Mouse (Mus musculus): ENCODE data around the gene Cep44. TPM values are rescaled to one million over a fixed set of nuclear protein-coding genes. Genes with fewer than 3 reads are reported as not detected.

Gene Cep44
- total and polyA plus RNA-seq, 2 experiments = 9.1 to 27.1 TPM

- Histone ChIP-seq H3K36me3 (ENCODE audit: control insufficient read depth, insufficient read depth, low read length) (no peaks in the 10 kb centered on the region), H3K4me1 (ENCODE audit: control insufficient read depth, insufficient read depth, low read length) (peaks cover 6% of the 10 kb centered on the region), H3K27me3 (ENCODE audit: control insufficient read depth, insufficient read depth, low read length) (no peaks in the 10 kb centered on the region), H3K79me2 (ENCODE audit: control insufficient read depth, insufficient read depth, low read length) (peaks cover 10% of the 10 kb centered on the region; the same call in 1 of the 2 replicates), H3K4me3 (ENCODE audit: insufficient read depth, low read depth, low read length) (peak overlapping the region; percentile 92), H3K9ac (ENCODE audit: low read depth, low read length) (peak overlapping the region; percentile 90), H3K27ac (replicated peaks; ENCODE audit: insufficient read depth, low read depth, low read length) (peak overlapping the region; percentile 93)
- under 1% methylated on average over 28 of the region's 28 CpGs for WGBS
- peak; percentile 95 for DNase-seq (ENCODE audit: extremely low read depth, low read depth, low spot score)
- TF ChIP-seq CTCF (IDR thresholded peaks at IDR 0.05; ENCODE audit: low read depth, low read length) = no peak
- no peak for TF ChIP-seq POLR2A (IDR thresholded peaks at IDR 0.05; ENCODE audit: extremely low read depth, insufficient read depth, low read length)
Observed at GRCm38 (mm10) chr8:56551361-56551852, 560 bp upstream of the Cep44 start.

GRCm38 (mm10) chr8:56547866-56548265 lies 3.0 kb downstream of the Cep44 start:
- peaks cover 7% of the 10 kb centered on the region; the same call in 1 of the 2 replicates for H3K79me2 ChIP-seq (ENCODE audit: control insufficient read depth, insufficient read depth, low read length)
- H3K4me1 ChIP-seq (ENCODE audit: control insufficient read depth, insufficient read depth, low read length) = peaks cover 3% of the 10 kb centered on the region
- no peak overlapping the region for H3K9ac ChIP-seq (ENCODE audit: low read depth, low read length)
- peaks cover 14% of the 10 kb centered on the region for H3K36me3 ChIP-seq (ENCODE audit: control insufficient read depth, insufficient read depth, low read length)
- TF ChIP-seq CTCF (IDR thresholded peaks at IDR 0.05; ENCODE audit: low read depth, low read length) (no peak), POLR2A (IDR thresholded peaks at IDR 0.05; ENCODE audit: extremely low read depth, insufficient read depth, low read length) (no peak)
- H3K27me3 ChIP-seq (ENCODE audit: control insufficient read depth, insufficient read depth, low read length) = no peaks in the 10 kb centered on the region
- no peak overlapping the region for H3K4me3 ChIP-seq (ENCODE audit: insufficient read depth, low read depth, low read length)
- WGBS = 92% methylated on average over 2 of the region's 2 CpGs
- no peak overlapping the region for H3K27ac ChIP-seq (replicated peaks; ENCODE audit: insufficient read depth, low read depth, low read length)
- DNase-seq (ENCODE audit: extremely low read depth, low read depth, low spot score) = no peak

- WGBS = 82% methylated on average over 7 of the region's 7 CpGs
- no peak for TF ChIP-seq CTCF (IDR thresholded peaks at IDR 0.05; ENCODE audit: low read depth, low read length)
- Histone ChIP-seq H3K4me1 (ENCODE audit: control insufficient read depth, insufficient read depth, low read length) (no peaks in the 10 kb centered on the region), H3K4me3 (ENCODE audit: insufficient read depth, low read depth, low read length) (no peak overlapping the region), H3K79me2 (ENCODE audit: control insufficient read depth, insufficient read depth, low read length) (no peaks in the 10 kb centered on the region; the same call in 1 of the 2 replicates), H3K27me3 (ENCODE audit: control insufficient read depth, insufficient read depth, low read length) (no peaks in the 10 kb centered on the region), H3K36me3 (ENCODE audit: control insufficient read depth, insufficient read depth, low read length) (peaks cover 53% of the 10 kb centered on the region), H3K9ac (ENCODE audit: low read depth, low read length) (no peak overlapping the region), H3K27ac (replicated peaks; ENCODE audit: insufficient read depth, low read depth, low read length) (no peak overlapping the region)
- DNase-seq (ENCODE audit: extremely low read depth, low read depth, low spot score) = peak; percentile 45
Observed at GRCm38 (mm10) chr8:56540706-56541105, 10.1 kb downstream of the Cep44 start.

- no peak overlapping the region for H3K27ac ChIP-seq (replicated peaks; ENCODE audit: insufficient read depth, low read depth, low read length)
- H3K27me3 ChIP-seq (ENCODE audit: control insufficient read depth, insufficient read depth, low read length) = no peaks in the 10 kb centered on the region
- peaks cover 26% of the 10 kb centered on the region for H3K36me3 ChIP-seq (ENCODE audit: control insufficient read depth, insufficient read depth, low read length)
- WGBS = 3% methylated on average over 3 of the region's 3 CpGs
- H3K9ac ChIP-seq (ENCODE audit: low read depth, low read length) = no peak overlapping the region
- no peaks in the 10 kb centered on the region for H3K79me2 ChIP-seq (ENCODE audit: control insufficient read depth, insufficient read depth, low read length)
- TF ChIP-seq POLR2A (IDR thresholded peaks at IDR 0.05; ENCODE audit: extremely low read depth, insufficient read depth, low read length) (no peak), CTCF (IDR thresholded peaks at IDR 0.05; ENCODE audit: low read depth, low read length) (peak; percentile 86)
- no peak overlapping the region for H3K4me3 ChIP-seq (ENCODE audit: insufficient read depth, low read depth, low read length)
- peak; percentile 48 for DNase-seq (ENCODE audit: extremely low read depth, low read depth, low spot score)
- H3K4me1 ChIP-seq (ENCODE audit: control insufficient read depth, insufficient read depth, low read length) = no peaks in the 10 kb centered on the region
Observed at GRCm38 (mm10) chr8:56530359-56530758, 20.5 kb downstream of the Cep44 start.

- TF ChIP-seq POLR2A (IDR thresholded peaks at IDR 0.05; ENCODE audit: extremely low read depth, insufficient read depth, low read length) (no peak), CTCF (IDR thresholded peaks at IDR 0.05; ENCODE audit: low read depth, low read length) (no peak)
- H3K9ac ChIP-seq (ENCODE audit: low read depth, low read length) = no peak overlapping the region
- DNase-seq (ENCODE audit: extremely low read depth, low read depth, low spot score) = no peak
- WGBS = 92% methylated on average over 6 of the region's 6 CpGs
- H3K4me3 ChIP-seq (ENCODE audit: insufficient read depth, low read depth, low read length) = no peak overlapping the region
- peaks cover 21% of the 10 kb centered on the region for H3K36me3 ChIP-seq (ENCODE audit: control insufficient read depth, insufficient read depth, low read length)
- H3K27ac ChIP-seq (replicated peaks; ENCODE audit: insufficient read depth, low read depth, low read length) = no peak overlapping the region
- no peaks in the 10 kb centered on the region for H3K79me2 ChIP-seq (ENCODE audit: control insufficient read depth, insufficient read depth, low read length)
- H3K27me3 ChIP-seq (ENCODE audit: control insufficient read depth, insufficient read depth, low read length) = no peaks in the 10 kb centered on the region
- no peaks in the 10 kb centered on the region for H3K4me1 ChIP-seq (ENCODE audit: control insufficient read depth, insufficient read depth, low read length)
Observed at GRCm38 (mm10) chr8:56528869-56529268, 22.0 kb downstream of the Cep44 start.

- Histone ChIP-seq H3K27me3 (ENCODE audit: control insufficient read depth, insufficient read depth, low read length) (no peaks in the 10 kb centered on the region), H3K79me2 (ENCODE audit: control insufficient read depth, insufficient read depth, low read length) (no peaks in the 10 kb centered on the region), H3K4me1 (ENCODE audit: control insufficient read depth, insufficient read depth, low read length) (no peaks in the 10 kb centered on the region), H3K36me3 (ENCODE audit: control insufficient read depth, insufficient read depth, low read length) (no peaks in the 10 kb centered on the region), H3K9ac (ENCODE audit: low read depth, low read length) (no peak overlapping the region), H3K4me3 (ENCODE audit: insufficient read depth, low read depth, low read length) (no peak overlapping the region), H3K27ac (replicated peaks; ENCODE audit: insufficient read depth, low read depth, low read length) (no peak overlapping the region)
- 78% methylated on average over 4 of the region's 4 CpGs for WGBS
- TF ChIP-seq CTCF (IDR thresholded peaks at IDR 0.05; ENCODE audit: low read depth, low read length) = no peak
- no peak for TF ChIP-seq POLR2A (IDR thresholded peaks at IDR 0.05; ENCODE audit: extremely low read depth, insufficient read depth, low read length)
- DNase-seq (ENCODE audit: extremely low read depth, low read depth, low spot score) = no peak
Observed at GRCm38 (mm10) chr8:56521051-56521450, 29.8 kb downstream of the Cep44 start.

Measured in liver, adult 2 months (tissue).